Mouse (Mus musculus): Measurements from ENCODE around the gene Tpt1. TPM values are rescaled to one million over a fixed set of nuclear protein-coding genes. Genes with fewer than 3 reads are reported as not detected.
A peak's percentile ranks its signal among the peaks of the same experiment; 100 is the strongest.
"Not testable (repeated sequence)": the region's sequence is repeated elsewhere in the genome, so short reads cannot be mapped to it uniquely, and the experiment has no call there.

The Tpt1 gene
- total RNA-seq (2021): 1,000 to 10,000 TPM; 1,219 to 1,311 TPM

GRCm38 (mm10) chr14:75844867-75845697 lies at the start of gene Tpt1:
Gene Tpt1, plus strand, starts transcription at chr14:75845093.
- peak; percentile 97 to 98 for DNase-seq (ENCODE audit: extremely low spot score in 1 of 2, low spot score in 2 of 2)
- intact Hi-C loops (cut with DNase I): no loop called here

GRCm38 (mm10) chr14:75795918-75796317 lies 49.0 kb upstream of the Tpt1 start:
- no peak for DNase-seq (ENCODE audit: extremely low spot score in 1 of 2, low spot score in 2 of 2)
- intact Hi-C loops (cut with DNase I): no loop called here

- intact Hi-C loops (cut with DNase I): no loop called here
- no peak for DNase-seq (ENCODE audit: extremely low spot score in 1 of 2, low spot score in 2 of 2)
These were observed 47.0 kb upstream of the Tpt1 start for GRCm38 (mm10) chr14:75797769-75798386.

GRCm38 (mm10) chr14:75807800-75808199 lies 37.1 kb upstream of the Tpt1 start:
- DNase-seq (ENCODE audit: extremely low spot score in 1 of 2, low spot score in 2 of 2): peak in 1 of 2 experiments; percentile 29
- intact Hi-C loops (cut with DNase I): no loop called here

- intact Hi-C loops (cut with DNase I): no loop called here
These were observed 35.0 kb upstream of the Tpt1 start for GRCm38 (mm10) chr14:75809931-75810330.

GRCm38 (mm10) chr14:75818528-75818927 lies 26.4 kb upstream of the Tpt1 start:
- no peak for DNase-seq (ENCODE audit: extremely low spot score in 1 of 2, low spot score in 2 of 2)
- intact Hi-C loops (cut with DNase I): no loop called here

More at GRCm38 (mm10) chr14:75809931-75810330, 35.0 kb upstream of the Tpt1 start:
- DNase-seq (ENCODE audit: extremely low spot score in 1 of 2, low spot score in 2 of 2): no peak

GRCm38 (mm10) chr14:75819341-75819740 lies 25.6 kb upstream of the Tpt1 start:
- DNase-seq (ENCODE audit: extremely low spot score in 1 of 2, low spot score in 2 of 2): no peak
- intact Hi-C loops (cut with DNase I): no loop called here

- intact Hi-C loops (cut with DNase I): no loop called here
- DNase-seq (ENCODE audit: extremely low spot score in 1 of 2, low spot score in 2 of 2): no peak
These were observed 24.9 kb upstream of the Tpt1 start for GRCm38 (mm10) chr14:75820007-75820406.

- intact Hi-C loops (cut with DNase I): loop anchor here (5.0 kb wide), 1 partner anchor 35 kb away; no protein-coding TSS in a partner anchor
- no peak for DNase-seq (ENCODE audit: extremely low spot score in 1 of 2, low spot score in 2 of 2)
These were observed 18.0 kb upstream of the Tpt1 start for GRCm38 (mm10) chr14:75826851-75827410.

- intact Hi-C loops (cut with DNase I): loop anchor here (5.0 kb wide), 1 partner anchor 36 kb away; no protein-coding TSS in a partner anchor
- DNase-seq (ENCODE audit: extremely low spot score in 1 of 2, low spot score in 2 of 2): peak in 1 of 2 experiments; percentile 28
These were observed 16.7 kb upstream of the Tpt1 start for GRCm38 (mm10) chr14:75828221-75828620.

GRCm38 (mm10) chr14:75828866-75829806 lies 15.8 kb upstream of the Tpt1 start:
- DNase-seq (ENCODE audit: extremely low spot score in 1 of 2, low spot score in 2 of 2): peak; percentile 88 to 92
- intact Hi-C loops (cut with DNase I): loop anchor here (5.0 kb wide), 1 partner anchor 37 kb away; no protein-coding TSS in a partner anchor

GRCm38 (mm10) chr14:75829817-75830216 lies 15.1 kb upstream of the Tpt1 start:
- not testable (repeated sequence) for DNase-seq (ENCODE audit: extremely low spot score in 1 of 2, low spot score in 2 of 2)
- intact Hi-C loops (cut with DNase I): loop anchor here (5.0 kb wide), 1 partner anchor 38 kb away; no protein-coding TSS in a partner anchor

GRCm38 (mm10) chr14:75832031-75832430 lies 12.9 kb upstream of the Tpt1 start:
- DNase-seq (ENCODE audit: extremely low spot score in 1 of 2, low spot score in 2 of 2): no peak
- intact Hi-C loops (cut with DNase I): no loop called here

GRCm38 (mm10) chr14:75832982-75833381 lies 11.9 kb upstream of the Tpt1 start:
- intact Hi-C loops (cut with DNase I): no loop called here

GRCm38 (mm10) chr14:75833546-75834250 lies 11.2 kb upstream of the Tpt1 start:
- intact Hi-C loops (cut with DNase I): no loop called here
- DNase-seq (ENCODE audit: extremely low spot score in 1 of 2, low spot score in 2 of 2): no peak

More at GRCm38 (mm10) chr14:75832982-75833381, 11.9 kb upstream of the Tpt1 start:
- no peak for DNase-seq (ENCODE audit: extremely low spot score in 1 of 2, low spot score in 2 of 2)

GRCm38 (mm10) chr14:75834251-75834738 lies 10.6 kb upstream of the Tpt1 start:
- intact Hi-C loops (cut with DNase I): no loop called here
- peak; percentile 49 to 66 for DNase-seq (ENCODE audit: extremely low spot score in 1 of 2, low spot score in 2 of 2)

- peak in 1 of 2 experiments; percentile 72 for DNase-seq (ENCODE audit: extremely low spot score in 1 of 2, low spot score in 2 of 2)
- intact Hi-C loops (cut with DNase I): no loop called here
These were observed 10.0 kb upstream of the Tpt1 start for GRCm38 (mm10) chr14:75834739-75835381.
